Mouse (Mus musculus) olfactory bulb, adult 2 months (tissue): ENCODE results near the gene Npnt.

Experiments used
- CTCF ChIP-seq: fragments of 200-500 bp; IDR thresholded peaks from 2 replicates; pipeline ENCODE4 v1.5.1; 2012; ENCODE audit warnings: low read depth, mild to moderate bottlenecking, low read length, moderate library complexity; ENCODE audit not compliant: insufficient read depth
- POLR2A ChIP-seq: fragments of 200-500 bp; IDR thresholded peaks from 2 replicates; pipeline ENCODE4 v1.6.1; 2012; ENCODE audit warnings: mild to moderate bottlenecking, low read depth, low read length, moderate library complexity; ENCODE audit not compliant: insufficient read depth

DNA sequence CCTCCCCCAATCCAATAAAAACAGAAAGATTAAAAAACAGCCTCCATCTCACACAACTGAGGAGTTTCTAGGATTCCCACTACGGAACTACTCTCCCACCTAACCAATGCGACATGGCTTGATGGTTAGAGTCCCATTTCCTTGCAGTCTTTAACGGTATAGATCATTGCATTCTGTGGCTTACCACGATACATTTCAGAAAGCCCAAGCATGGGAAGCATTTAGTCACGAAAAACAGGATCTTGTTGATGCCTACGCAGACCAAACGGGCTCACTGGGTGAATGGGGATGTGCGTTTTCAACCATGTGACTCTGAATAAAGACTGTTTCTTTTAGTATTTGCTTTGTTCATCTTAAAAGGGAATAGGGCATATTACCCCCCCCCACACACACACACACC is 85.1 kb downstream of the Npnt start:
- TF ChIP-seq CTCF = no peak
- no peak for TF ChIP-seq POLR2A
